Mouse (Mus musculus): ENCODE results near the gene Slc22a3. TPM values are rescaled to one million over a fixed set of nuclear protein-coding genes. Genes with fewer than 3 reads are reported as not detected.

Gene Slc22a3
- polyA plus RNA-seq, 1 experiment, result 33.8 TPM

DNA sequence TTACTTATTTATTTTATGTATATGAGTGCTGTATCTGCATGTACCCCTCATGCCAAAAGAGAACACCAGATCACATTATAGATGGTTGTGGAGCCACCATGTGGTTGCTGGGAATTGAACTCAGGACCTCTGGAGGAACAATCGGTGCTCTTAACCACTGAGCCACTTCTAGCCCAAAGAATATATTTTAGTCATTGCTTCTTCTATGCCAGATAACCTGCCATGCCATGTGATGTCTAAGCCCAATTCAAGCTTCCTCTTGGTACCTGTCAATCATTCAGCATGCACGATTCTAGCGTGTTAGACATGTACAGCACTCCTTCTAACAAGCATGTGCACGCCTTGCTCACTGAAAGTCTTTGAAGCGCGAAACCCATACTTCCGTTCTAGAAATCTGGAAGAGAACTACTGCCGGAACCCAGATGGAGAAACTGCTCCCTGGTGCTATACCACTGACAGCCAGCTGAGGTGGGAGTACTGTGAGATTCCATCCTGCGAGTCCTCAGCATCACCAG, 111.3 kb downstream of the Slc22a3 start:
- Histone ChIP-seq H3K4me3 (ENCODE audit: insufficient read depth, low read depth, low read length) (no peak overlapping the region), H3K27ac (replicated peaks; ENCODE audit: low read depth, low read length) (no peak overlapping the region), H3K4me1 (ENCODE audit: control insufficient read depth, insufficient read depth, insufficient read length, low read length) (no peaks in the 10 kb centered on the region)

DNA sequence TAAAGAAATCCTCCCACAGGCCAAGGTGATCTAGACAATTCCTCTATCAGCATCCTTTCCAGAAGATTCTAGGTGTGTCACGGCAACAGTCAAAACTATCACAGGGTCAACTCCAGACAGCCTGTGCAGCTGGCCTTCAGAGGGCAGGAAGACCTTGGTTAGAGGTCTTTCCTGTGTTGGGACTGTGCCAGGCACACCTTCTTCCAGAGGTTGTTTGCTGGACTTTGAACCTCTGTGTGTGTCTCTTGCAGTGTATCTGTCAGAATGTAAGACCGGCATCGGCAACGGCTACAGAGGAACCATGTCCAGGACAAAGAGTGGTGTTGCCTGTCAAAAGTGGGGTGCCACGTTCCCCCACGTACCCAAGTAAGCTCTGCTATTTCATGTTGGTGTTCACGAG, 119.3 kb downstream of the Slc22a3 start:
- H3K27ac ChIP-seq (replicated peaks; ENCODE audit: low read depth, low read length), result no peak overlapping the region
- no peak overlapping the region for H3K4me3 ChIP-seq (ENCODE audit: insufficient read depth, low read depth, low read length)
- H3K4me1 ChIP-seq (ENCODE audit: control insufficient read depth, insufficient read depth, insufficient read length, low read length), result no peaks in the 10 kb centered on the region

DNA sequence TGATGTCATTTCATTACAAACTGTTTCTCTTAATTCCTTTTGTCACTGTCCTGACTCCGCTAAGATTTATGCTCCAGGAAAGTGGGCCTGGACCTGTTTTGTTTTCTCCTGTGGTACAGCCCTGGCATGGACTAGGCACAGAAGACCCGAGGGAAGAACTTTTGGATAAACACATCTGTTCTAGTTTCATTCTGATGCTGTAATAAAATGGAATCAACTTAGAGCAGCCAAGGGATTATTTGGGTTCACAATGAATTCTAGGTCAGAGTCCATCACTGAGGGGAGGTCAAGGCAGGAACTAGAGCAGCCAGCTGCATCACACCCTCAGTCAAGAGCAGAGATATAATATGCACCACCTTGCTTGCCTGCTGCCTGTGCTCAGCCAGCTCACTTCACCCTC, 119.7 kb downstream of the Slc22a3 start:
- no peak overlapping the region for H3K27ac ChIP-seq (replicated peaks; ENCODE audit: low read depth, low read length)
- no peak overlapping the region for H3K4me3 ChIP-seq (ENCODE audit: insufficient read depth, low read depth, low read length)
- H3K4me1 ChIP-seq (ENCODE audit: control insufficient read depth, insufficient read depth, insufficient read length, low read length), result no peaks in the 10 kb centered on the region

DNA sequence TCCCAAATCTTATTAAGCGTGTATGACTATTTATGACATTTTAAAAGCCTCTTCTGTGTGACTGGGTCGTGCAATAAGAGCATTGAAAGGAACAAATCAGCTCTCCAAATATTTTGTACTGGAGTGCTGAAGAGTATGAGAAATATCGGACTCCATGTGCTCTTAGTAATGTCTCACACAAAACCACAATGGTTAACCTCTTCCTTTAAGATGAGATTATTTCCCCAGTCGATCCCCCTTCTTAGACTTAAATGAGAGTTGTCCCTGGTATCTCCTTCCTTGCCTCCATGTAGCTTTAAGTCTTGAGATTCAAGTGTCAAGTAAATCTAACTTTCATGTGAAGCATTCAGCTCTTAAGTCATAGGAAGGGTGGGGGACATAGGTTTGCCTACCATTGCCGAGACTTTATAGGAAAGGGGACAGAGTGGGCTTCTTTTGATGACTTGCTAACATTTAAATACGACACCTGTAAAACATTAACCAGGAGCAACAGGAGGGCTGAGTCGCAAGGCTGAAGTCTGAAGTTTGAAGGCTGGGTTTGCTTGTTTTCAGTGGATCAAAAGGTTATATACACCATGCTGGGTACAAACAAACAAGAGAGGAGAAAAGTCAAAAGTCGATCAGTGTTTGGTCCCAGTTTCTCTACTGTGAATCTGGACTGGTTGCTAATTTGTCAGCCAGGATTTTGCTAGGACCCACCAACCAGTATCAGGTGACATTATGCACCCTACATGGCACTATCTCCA, 122.3 kb downstream of the Slc22a3 start:
- no peak overlapping the region for H3K27ac ChIP-seq (replicated peaks; ENCODE audit: low read depth, low read length)
- no peaks in the 10 kb centered on the region for H3K4me1 ChIP-seq (ENCODE audit: control insufficient read depth, insufficient read depth, insufficient read length, low read length)
- no peak overlapping the region for H3K4me3 ChIP-seq (ENCODE audit: insufficient read depth, low read depth, low read length)

DNA sequence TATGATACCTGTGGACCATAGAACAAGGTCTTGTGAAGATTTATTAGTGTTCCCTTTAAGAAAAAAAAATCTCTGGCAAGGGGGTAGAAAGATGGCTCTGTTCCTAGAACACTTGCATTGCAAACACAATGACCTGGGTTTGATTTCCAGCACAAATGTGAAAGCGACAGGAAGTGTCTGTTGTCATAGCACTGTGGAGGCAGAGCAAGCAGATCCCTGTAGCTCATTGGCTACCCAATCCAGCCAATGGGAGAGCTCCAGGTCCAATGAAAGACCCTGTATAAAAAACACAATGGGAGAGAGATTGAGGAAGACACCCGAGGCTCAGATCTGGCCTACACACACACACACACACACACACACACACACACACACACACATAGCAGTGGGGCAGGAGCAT, 125.0 kb downstream of the Slc22a3 start:
- Histone ChIP-seq H3K4me3 (ENCODE audit: insufficient read depth, low read depth, low read length) (no peak overlapping the region), H3K4me1 (ENCODE audit: control insufficient read depth, insufficient read depth, insufficient read length, low read length) (no peaks in the 10 kb centered on the region), H3K27ac (replicated peaks; ENCODE audit: low read depth, low read length) (no peak overlapping the region)

DNA sequence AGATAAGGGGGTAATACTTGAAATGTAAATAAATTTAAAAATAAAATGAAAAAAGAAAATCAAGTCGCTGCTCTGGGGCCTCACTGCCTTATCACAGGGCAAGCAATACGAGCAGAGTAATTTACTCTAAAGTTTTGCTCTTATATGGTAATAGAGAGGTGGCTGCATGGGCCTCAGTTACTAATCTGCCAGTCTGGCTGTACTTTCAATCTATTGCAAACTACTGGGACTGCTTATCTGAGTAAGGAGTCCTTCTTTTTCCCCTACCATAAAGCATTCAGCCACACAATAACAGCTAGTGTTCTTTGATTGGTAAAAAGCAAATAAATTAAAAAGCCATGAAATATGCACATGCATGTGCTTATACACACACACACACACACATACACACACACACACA, 125.9 kb downstream of the Slc22a3 start:
- no peaks in the 10 kb centered on the region for H3K4me1 ChIP-seq (ENCODE audit: control insufficient read depth, insufficient read depth, insufficient read length, low read length)
- no peak overlapping the region for H3K4me3 ChIP-seq (ENCODE audit: insufficient read depth, low read depth, low read length)
- H3K27ac ChIP-seq (replicated peaks; ENCODE audit: low read depth, low read length), result no peak overlapping the region

DNA sequence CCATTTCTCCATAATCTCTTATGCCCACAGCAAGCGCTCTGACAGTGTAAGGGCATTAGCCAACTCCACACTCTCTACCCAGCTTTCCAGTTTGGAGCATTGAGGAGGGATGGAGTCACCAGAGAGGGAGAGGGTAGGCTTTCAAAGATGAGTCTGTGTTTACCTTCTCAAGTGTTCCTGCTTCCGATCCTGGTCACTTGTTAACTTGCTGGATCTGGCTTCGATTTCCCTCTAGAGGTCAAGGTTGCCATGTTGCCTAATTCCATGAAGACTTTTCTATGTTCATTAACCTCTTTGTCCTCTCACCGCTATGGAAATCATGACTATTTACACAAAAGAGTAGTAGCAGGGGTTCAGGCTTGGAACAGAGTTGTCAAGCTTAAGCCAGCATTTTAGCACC, 127.2 kb downstream of the Slc22a3 start:
- no peak overlapping the region for H3K4me3 ChIP-seq (ENCODE audit: insufficient read depth, low read depth, low read length)
- no peaks in the 10 kb centered on the region for H3K4me1 ChIP-seq (ENCODE audit: control insufficient read depth, insufficient read depth, insufficient read length, low read length)
- H3K27ac ChIP-seq (replicated peaks; ENCODE audit: low read depth, low read length), result no peak overlapping the region

DNA sequence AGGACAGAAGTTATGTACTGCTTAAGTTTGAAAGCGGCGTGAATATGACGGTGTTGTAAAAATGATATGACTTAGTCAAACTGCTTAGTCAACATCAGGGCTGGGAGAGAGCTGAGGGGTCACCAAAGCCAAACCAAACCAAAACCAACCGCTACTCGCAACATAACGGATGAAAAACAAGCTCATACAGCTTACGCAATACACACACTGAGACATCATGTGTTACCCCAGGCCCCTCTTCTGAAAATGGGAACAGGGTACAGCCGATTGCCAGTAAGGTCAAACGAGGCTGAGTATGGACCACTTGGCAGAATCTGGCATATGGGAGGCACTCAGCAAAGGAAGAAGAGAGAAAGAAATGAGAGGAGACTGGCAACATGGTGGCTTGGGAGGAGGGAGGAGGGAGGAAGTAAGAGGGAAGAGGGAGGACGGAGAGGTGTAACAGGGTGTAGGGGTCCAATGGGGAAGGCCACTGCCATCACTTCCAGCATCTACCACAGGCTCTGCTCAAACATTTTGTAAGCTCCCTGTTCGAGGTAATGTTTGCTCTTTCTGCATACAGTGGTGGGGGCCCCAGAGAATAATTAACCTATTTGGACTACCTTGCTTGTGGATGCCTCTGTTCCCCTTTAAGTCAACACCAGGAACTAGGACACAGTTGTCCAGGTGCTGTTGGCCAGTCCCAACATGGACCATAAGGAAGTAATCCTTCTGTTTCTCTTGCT, 129.4 kb downstream of the Slc22a3 start, which contains the start of gene Plg:
Gene Plg (plus strand): TSS at position 628 of the 725 bp plus-strand sequence.
- Histone ChIP-seq H3K4me1 (ENCODE audit: control insufficient read depth, insufficient read depth, insufficient read length, low read length) (no peaks in the 10 kb centered on the region), H3K27ac (replicated peaks; ENCODE audit: low read depth, low read length) (no peak within 1 kb of the TSS), H3K4me3 (ENCODE audit: insufficient read depth, low read depth, low read length) (no peak within 1 kb of the TSS)

DNA sequence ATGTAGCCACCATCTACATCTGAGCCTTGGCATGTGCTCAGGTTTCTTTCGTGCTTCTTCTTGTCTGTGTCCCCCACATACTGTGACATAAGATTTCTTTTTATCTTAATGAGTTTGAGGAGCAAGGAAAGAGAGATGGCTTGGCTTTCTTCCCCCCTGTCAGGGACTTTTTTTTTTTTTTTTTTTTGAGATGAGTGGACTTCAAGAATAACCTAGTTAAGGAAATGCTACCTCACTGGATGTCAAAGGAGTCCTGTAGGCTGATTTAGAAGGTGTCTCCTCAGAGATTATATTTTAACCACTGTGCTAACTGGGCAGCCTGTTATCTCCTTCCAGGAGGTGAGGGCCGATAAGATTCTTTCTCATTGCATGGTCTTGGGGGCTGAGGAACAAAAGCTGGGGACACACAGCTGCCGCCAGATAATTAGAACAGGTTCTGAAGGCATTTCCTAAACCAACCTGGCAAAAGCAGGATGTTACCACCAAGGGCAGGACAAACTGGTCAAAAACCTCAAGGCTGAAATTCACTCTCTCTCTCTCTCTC, 133.8 kb downstream of the Slc22a3 start:
- H3K27ac ChIP-seq (replicated peaks; ENCODE audit: low read depth, low read length), result no peak overlapping the region
- no peak overlapping the region for H3K4me3 ChIP-seq (ENCODE audit: insufficient read depth, low read depth, low read length)

DNA sequence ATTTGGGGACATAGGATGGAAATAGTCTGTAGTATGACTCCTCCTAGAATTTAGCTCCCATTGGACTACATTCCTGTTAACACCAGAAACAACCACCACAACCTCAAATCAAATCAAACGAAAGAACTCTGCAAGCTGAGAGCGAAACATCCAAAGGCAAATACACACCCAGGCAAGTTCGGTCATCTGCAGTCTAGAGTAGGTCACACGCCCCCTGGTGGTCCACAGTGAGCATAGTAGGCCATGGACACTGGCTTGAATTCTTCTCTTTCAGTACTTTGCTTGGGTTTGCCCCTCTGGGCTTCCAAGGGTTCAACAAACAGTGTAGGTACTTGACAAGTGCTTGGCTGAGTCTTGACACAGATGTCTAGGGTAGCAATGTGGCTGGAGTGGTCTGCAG, 135.5 kb downstream of the Slc22a3 start:
- H3K4me1 ChIP-seq (ENCODE audit: control insufficient read depth, insufficient read depth, insufficient read length, low read length), result no peaks in the 10 kb centered on the region
- no peak overlapping the region for H3K4me3 ChIP-seq (ENCODE audit: insufficient read depth, low read depth, low read length)
- no peak overlapping the region for H3K27ac ChIP-seq (replicated peaks; ENCODE audit: low read depth, low read length)

More for the DNA sequence above, 133.8 kb downstream of the Slc22a3 start:
- no peaks in the 10 kb centered on the region for H3K4me1 ChIP-seq (ENCODE audit: control insufficient read depth, insufficient read depth, insufficient read length, low read length)

DNA sequence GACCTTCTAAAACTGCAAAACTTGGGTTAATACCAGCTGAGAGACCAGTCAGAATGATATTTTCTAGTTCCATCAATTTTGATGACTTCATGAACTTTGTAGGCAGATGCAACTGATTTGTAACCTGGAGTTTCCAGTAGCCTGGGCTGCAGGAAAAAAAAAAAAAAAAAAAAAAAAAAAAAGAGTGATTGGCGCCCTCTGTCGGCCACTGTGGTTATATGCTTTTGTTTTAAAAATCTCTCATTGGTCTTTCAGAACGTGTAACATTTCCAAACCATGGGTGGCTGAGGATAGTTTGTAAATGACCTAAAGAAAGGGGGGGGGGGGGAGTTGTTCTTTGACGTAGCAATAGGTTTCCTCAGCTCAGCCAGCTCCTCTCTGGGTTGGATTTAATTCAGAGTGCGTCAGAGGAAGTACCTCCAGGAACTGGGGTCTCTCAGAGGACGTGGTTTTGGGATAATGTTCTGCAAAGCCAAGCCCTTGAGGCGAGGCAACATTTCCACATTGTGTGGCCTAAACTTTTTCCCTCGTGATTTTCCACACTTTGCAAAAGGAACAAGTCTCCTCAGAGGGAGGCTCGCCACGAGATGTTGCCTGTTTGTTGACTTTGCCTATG, 136.1 kb downstream of the Slc22a3 start:
- Histone ChIP-seq H3K27ac (replicated peaks; ENCODE audit: low read depth, low read length) (no peak overlapping the region), H3K4me1 (ENCODE audit: control insufficient read depth, insufficient read depth, insufficient read length, low read length) (no peaks in the 10 kb centered on the region), H3K4me3 (ENCODE audit: insufficient read depth, low read depth, low read length) (peak overlapping the region; percentile 13; the same call in 1 of the 2 replicates)

DNA sequence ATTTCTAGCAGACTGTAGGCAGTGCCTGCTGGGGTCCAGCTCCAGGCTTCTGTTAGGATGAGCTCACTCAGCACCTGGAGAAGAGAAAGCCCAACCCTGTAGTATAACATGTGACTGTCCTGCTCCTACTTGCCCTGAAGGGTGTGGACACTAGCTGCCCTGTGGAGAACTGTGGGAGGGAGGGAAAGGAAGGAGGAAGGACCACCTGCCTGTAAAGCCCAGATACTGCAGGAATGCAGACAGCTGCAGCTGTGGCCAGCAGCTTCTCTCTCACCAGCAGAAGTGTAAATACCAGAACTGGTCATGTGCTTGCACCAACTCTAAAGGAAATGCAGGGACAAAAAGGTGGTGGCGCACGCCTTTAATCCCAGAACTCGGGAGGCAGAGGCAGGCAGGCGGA, 137.2 kb downstream of the Slc22a3 start:
- H3K27ac ChIP-seq (replicated peaks; ENCODE audit: low read depth, low read length), result no peak overlapping the region
- no peak overlapping the region for H3K4me3 ChIP-seq (ENCODE audit: insufficient read depth, low read depth, low read length)
- H3K4me1 ChIP-seq (ENCODE audit: control insufficient read depth, insufficient read depth, insufficient read length, low read length), result no peaks in the 10 kb centered on the region

DNA sequence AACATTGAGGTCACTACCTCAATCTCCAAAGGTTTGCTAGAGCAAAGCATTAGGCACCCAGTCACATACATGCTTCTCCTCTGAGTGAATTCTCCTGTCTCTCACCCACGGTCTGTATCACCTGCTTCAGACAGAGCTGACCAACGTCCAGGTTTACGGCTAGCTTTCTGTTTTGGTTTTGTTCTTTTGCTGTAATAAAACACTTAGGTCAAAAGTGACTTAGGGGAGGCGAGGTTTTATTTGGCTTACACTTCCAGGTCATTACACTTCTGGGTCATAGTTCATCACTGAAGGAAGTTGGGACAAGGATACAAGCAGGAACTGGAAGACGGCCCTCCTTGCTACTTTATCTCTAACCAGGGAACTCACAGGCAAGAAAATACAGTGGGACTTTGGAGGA, 138.1 kb downstream of the Slc22a3 start:
- no peak overlapping the region for H3K4me3 ChIP-seq (ENCODE audit: insufficient read depth, low read depth, low read length)
- H3K27ac ChIP-seq (replicated peaks; ENCODE audit: low read depth, low read length), result no peak overlapping the region
- H3K4me1 ChIP-seq (ENCODE audit: control insufficient read depth, insufficient read depth, insufficient read length, low read length), result no peaks in the 10 kb centered on the region
